Mouse (Mus musculus) kidney, embryonic 16.5 days (tissue): Measurements from ENCODE around the gene Cnga2. TPM values are rescaled to one million over a fixed set of nuclear protein-coding genes. Genes with fewer than 3 reads are reported as not detected.
"Not testable (repeated sequence)": the region's sequence is repeated elsewhere in the genome, so short reads cannot be mapped to it uniquely, and the experiment has no call there.

Experiments used
- ATAC-seq: fragments of 200-750 bp; cut with Nextera tagmentation; 2 replicates; pipeline ENCODE4 v1.8.0; 2017; ENCODE audit warnings: moderate TSS enrichment; ENCODE audit not compliant: low FRiP score, low TSS enrichment
- H3K27ac ChIP-seq: fragments of 300-500 bp; sonication (generic); 2 replicates; pipeline ENCODE4 v1.5.1; 2014; ENCODE audit warnings: low read length
- H3K27me3 ChIP-seq: fragments of 300-500 bp; sonication (generic); 2 replicates; pipeline ENCODE4 v1.6.1; 2014; ENCODE audit warnings: low read length, control low read depth, mixed read lengths; ENCODE audit not compliant: insufficient read depth
- H3K36me3 ChIP-seq: fragments of 300-500 bp; sonication (generic); 2 replicates; pipeline ENCODE4 v1.6.1; 2014; ENCODE audit warnings: low read length, control low read depth, mixed read lengths; ENCODE audit not compliant: insufficient read depth
- H3K4me1 ChIP-seq: fragments of 300-500 bp; sonication (generic); 2 replicates; pipeline ENCODE4 v1.6.1; 2014; ENCODE audit warnings: low read length, control low read depth, mixed read lengths; ENCODE audit not compliant: insufficient read depth
- H3K4me2 ChIP-seq: fragments of 300-500 bp; sonication (generic); replicated peaks from 2 replicates; pipeline ENCODE4 v1.6.1; 2014; ENCODE audit warnings: low read depth, low read length
- H3K4me3 ChIP-seq: fragments of 300-500 bp; sonication (generic); 2 replicates; pipeline ENCODE4 v1.5.1; 2014; ENCODE audit warnings: mild to moderate bottlenecking, low read length
- H3K9ac ChIP-seq: fragments of 300-500 bp; sonication (generic); replicated peaks from 2 replicates; pipeline ENCODE4 v1.6.1; 2014; ENCODE audit warnings: low read length
- H3K9me3 ChIP-seq: fragments of 300-500 bp; sonication (generic); 2 replicates; pipeline ENCODE4 v1.6.1; 2016; ENCODE audit warnings: low read length, control low read depth
- WGBS: fragments of 180-500 bp; shearing (Covaris S2); extraction: QIAGEN DNeasy Blood & Tissue Kit; methylation state at CpG from one replicate; pipeline ENCODE4 v1.1.7; 2014; 5-methylcytosine and 5-hydroxymethylcytosine counted together
- polyA plus RNA-seq: library from polyadenylated mRNA; unstranded; fragments of >200 nt; fragmentation: Nextera tagmentation; extraction: Ambion mirVana; gene quantifications from 2 replicates; pipeline ENCODE4 v1.2.1, GENCODE M21; 2015

The Cnga2 gene
- polyA plus RNA-seq, 1 experiment from 2014 or later = 0.06 TPM

DNA sequence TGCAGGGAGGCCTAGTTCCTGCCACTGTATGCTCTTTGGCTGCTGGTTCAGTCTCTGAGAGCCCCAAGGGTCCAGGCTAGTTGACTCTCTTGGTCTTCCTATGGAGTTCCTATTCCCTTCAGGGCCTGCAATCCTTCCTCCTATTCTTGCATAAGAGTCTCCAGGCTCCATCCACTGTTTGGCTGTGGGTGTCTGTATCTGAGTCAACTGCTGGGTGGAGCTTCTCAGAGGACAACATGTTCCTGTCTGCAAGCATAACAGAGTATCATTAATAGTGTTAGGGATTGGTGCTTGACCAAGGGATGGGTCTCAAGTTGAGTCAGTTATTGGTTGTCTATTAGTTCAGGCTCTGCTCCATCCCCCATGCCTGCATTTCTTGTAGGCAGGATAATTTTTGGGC, 14.0 kb upstream of the Cnga2 start:
- not testable (repeated sequence) for H3K9ac ChIP-seq, H3K27me3 ChIP-seq, H3K4me2 ChIP-seq, H3K36me3 ChIP-seq, ATAC-seq, H3K27ac ChIP-seq, H3K4me3 ChIP-seq, H3K4me1 ChIP-seq, H3K9me3 ChIP-seq

DNA sequence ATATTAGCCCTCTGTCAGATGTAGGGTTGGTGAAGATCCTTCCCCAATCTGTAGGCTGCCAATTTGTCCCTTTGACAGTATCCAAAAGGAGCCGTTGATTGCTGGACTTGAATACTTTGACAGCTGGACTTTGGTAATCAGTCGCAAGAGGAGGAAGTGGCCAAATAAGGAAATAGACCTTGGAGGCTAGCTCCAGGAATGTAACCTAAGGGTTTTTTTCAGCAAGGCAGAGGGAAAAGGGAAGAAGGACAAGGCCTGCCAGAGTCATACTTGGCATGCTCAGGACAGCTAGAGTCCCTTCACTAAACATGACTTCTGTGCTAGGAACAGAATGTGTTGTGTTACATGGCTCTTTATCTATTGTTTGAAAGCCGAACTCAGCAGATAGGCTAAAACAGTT, 11.2 kb upstream of the Cnga2 start:
- no peaks in the 10 kb centered on the region for H3K9me3 ChIP-seq
- H3K27ac ChIP-seq = no peak overlapping the region
- H3K27me3 ChIP-seq = no peaks in the 10 kb centered on the region; the same call in 1 of the 2 replicates
- H3K4me3 ChIP-seq = no peak overlapping the region
- no peaks in the 10 kb centered on the region for H3K4me1 ChIP-seq
- no peak for ATAC-seq
- 63% methylated on average over 3 of the region's 3 CpGs for WGBS
- no peak overlapping the region for H3K9ac ChIP-seq
- H3K36me3 ChIP-seq = no peaks in the 10 kb centered on the region
- no peak overlapping the region for H3K4me2 ChIP-seq

DNA sequence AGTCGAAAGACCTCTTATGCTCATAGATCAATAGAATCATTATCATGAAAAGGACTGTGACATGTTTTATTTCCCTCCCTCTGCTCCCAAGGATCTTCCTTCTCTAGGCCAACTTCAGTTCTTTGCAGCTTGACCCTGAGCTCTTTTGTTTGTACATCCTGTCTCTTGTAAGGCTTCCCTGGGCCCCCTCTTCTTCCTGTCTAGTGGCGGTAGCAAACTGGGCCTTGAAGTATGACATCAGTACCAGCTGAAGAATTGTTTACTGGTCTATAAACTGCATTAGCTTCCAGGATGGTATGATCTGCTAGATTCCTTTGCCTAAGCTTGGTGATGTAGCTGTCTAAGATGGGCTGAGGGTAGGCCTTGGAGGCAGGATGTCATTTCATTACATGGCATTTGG, 10.3 kb upstream of the Cnga2 start:
- Histone ChIP-seq H3K27ac (no peak overlapping the region), H3K36me3 (no peaks in the 10 kb centered on the region), H3K4me3 (no peak overlapping the region), H3K27me3 (no peaks in the 10 kb centered on the region; the same call in 1 of the 2 replicates), H3K9ac (no peak overlapping the region), H3K4me1 (no peaks in the 10 kb centered on the region), H3K4me2 (no peak overlapping the region), H3K9me3 (no peaks in the 10 kb centered on the region)
- 0 out of 2 replicates have a peak, but pooled peaks have one; percentile 15 for ATAC-seq
- 79% methylated on average over 2 of the region's 2 CpGs for WGBS

DNA sequence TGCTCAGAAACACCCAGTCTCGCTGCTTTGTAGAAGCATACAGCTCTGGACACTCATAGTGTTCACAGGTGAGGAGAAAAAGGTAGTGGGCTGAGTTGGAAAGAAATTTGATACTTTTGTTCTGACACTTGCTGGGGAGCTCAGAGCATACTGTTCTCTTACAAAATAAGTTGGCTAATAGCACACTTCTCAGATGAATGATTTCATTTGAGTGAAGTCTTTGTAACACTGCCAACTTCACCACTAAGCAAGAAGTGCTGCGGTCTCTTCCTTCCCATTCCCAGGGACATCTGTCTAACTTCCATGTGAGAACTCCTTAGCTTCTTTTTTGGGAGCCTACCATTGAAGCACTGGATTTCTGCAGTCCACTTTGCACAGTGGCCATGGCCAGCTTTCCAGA, 8.4 kb upstream of the Cnga2 start:
- 59% methylated on average over 2 of the region's 2 CpGs for WGBS
- ATAC-seq = no peak

DNA sequence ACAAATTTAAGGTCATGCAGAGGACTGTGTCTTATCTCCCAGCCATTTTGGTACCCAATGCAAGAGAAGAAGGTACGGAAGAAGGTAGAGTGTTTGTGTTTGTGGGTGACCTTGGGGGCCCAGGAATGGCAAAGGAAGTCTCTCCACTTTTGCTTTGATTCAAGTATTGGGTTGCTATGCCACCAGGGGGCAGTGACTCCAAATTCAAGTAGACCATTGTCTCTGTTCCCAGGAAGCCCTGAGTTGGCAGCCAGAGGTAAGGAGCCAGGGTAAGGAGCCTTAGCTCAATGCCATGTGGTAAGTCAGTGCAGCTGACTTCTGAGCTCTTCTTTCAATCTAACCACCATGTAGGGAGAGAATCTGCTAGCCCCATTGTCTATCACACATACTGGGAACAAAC, 7.9 kb upstream of the Cnga2 start:
- Histone ChIP-seq H3K9ac (no peak overlapping the region), H3K4me2 (no peak overlapping the region), H3K36me3 (no peaks in the 10 kb centered on the region), H3K27ac (no peak overlapping the region), H3K9me3 (no peaks in the 10 kb centered on the region), H3K27me3 (no peaks in the 10 kb centered on the region; the same call in 1 of the 2 replicates), H3K4me3 (no peak overlapping the region), H3K4me1 (no peaks in the 10 kb centered on the region)
- 88% methylated on average over 1 of the region's 1 CpGs for WGBS
- no peak for ATAC-seq

More for the DNA sequence above, 8.4 kb upstream of the Cnga2 start:
- H3K9me3 ChIP-seq = no peaks in the 10 kb centered on the region
- H3K4me2 ChIP-seq = no peak overlapping the region
- no peaks in the 10 kb centered on the region for H3K4me1 ChIP-seq
- no peaks in the 10 kb centered on the region for H3K36me3 ChIP-seq
- no peak overlapping the region for H3K27ac ChIP-seq
- no peaks in the 10 kb centered on the region; the same call in 1 of the 2 replicates for H3K27me3 ChIP-seq
- H3K9ac ChIP-seq = no peak overlapping the region
- no peak overlapping the region for H3K4me3 ChIP-seq

DNA sequence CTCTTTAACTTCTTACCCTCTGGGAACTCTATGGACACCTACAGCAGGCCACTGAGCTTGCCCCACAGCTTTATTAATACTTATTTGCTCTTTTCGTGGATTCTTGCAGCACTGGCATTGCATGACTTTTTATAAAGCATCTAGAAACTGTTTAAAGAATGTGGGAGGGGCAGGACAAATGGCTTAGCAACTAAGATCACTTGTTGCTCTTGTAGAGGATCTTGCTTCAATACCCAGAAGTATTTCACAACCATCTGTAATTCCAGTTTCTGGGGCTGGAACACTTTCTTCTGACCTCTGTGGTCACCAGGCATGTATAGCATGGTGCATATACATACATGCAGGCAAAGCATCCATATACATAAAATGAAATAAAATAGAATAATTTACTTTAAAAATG, 4.3 kb downstream of the Cnga2 start:
- no peaks in the 10 kb centered on the region for H3K9me3 ChIP-seq
- H3K9ac ChIP-seq = no peak overlapping the region
- H3K27me3 ChIP-seq = peaks cover 5% of the 10 kb centered on the region; the same call in 1 of the 2 replicates
- no peak overlapping the region for H3K4me3 ChIP-seq
- H3K4me1 ChIP-seq = no peaks in the 10 kb centered on the region
- no peak overlapping the region for H3K27ac ChIP-seq
- no peaks in the 10 kb centered on the region for H3K36me3 ChIP-seq
- WGBS = 59% methylated on average over 1 of the region's 1 CpGs
- no peak overlapping the region for H3K4me2 ChIP-seq
- no peak for ATAC-seq

DNA sequence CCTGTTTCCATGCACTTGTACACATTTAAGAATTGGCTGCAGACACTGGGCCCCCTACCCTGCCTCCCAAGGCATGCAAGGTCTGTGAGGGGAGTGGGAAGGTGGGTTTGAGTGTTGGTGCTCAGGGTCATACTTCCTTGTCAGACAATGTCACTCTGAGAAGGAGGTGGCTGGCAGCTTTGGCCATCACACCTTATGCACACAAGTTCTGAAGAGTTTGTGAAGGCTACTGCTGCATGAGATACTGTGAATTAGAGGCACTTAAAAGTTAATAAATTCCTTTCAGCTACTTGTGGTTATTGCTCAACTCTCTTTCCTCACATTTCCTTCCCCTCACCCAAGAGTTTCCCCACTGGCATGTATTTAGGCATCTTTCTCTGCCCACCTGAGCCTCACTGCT, 18.3 kb downstream of the Cnga2 start:
- H3K4me1 ChIP-seq = no peaks in the 10 kb centered on the region
- ATAC-seq = no peak
- H3K27ac ChIP-seq = no peak overlapping the region
- H3K36me3 ChIP-seq = no peaks in the 10 kb centered on the region
- H3K9me3 ChIP-seq = no peaks in the 10 kb centered on the region
- H3K4me2 ChIP-seq = no peak overlapping the region
- H3K9ac ChIP-seq = no peak overlapping the region
- H3K4me3 ChIP-seq = no peak overlapping the region
- H3K27me3 ChIP-seq = no peaks in the 10 kb centered on the region; the same call in 1 of the 2 replicates

DNA sequence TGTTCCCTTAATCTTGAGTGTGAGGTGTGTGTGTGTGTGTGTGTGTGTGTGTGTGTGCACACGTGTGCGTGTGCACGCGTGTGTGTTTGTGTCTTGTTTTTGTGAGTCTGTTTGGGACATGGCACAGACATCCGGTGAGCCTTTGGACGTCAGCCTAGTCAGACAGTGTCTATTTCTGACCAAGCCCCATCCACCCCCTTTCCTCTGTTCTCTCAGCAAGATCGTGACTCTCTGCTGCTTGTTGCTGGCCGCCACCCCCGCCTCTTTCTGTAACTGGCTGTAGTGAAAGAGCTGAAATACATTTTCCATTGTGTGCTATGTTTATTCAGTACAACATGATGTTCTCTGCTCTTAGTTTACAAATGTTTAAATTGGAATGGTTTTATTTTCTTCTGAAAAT, 20.6 kb downstream of the Cnga2 start:
- WGBS = 67% methylated on average over 9 of the region's 9 CpGs
- H3K4me1 ChIP-seq = no peaks in the 10 kb centered on the region
- H3K9ac ChIP-seq = no peak overlapping the region
- H3K4me3 ChIP-seq = no peak overlapping the region
- H3K4me2 ChIP-seq = no peak overlapping the region
- no peaks in the 10 kb centered on the region for H3K36me3 ChIP-seq
- no peaks in the 10 kb centered on the region for H3K27me3 ChIP-seq
- no peak overlapping the region for H3K27ac ChIP-seq
- no peaks in the 10 kb centered on the region for H3K9me3 ChIP-seq
- ATAC-seq = no peak

DNA sequence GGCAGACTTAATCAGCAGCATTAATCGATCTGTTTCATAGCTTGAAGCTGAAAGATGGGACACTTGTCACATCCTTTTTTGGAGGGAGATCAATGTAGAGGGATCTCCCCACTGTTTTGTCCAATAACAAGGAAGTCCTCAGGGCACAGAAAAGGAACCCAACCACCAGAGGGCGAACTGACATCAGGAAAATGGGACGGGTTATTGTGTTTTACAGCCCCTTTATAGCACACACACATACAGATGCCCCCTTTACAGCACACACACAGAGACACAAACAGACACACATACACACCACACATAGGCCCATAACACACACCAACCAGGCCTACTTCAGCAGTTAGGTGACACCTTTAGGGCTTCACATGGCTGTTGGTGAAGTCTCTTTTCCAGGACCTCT, 21.2 kb downstream of the Cnga2 start:
- Histone ChIP-seq H3K4me1 (no peaks in the 10 kb centered on the region), H3K27me3 (no peaks in the 10 kb centered on the region), H3K4me2 (no peak overlapping the region), H3K9ac (no peak overlapping the region), H3K9me3 (no peaks in the 10 kb centered on the region), H3K36me3 (no peaks in the 10 kb centered on the region), H3K27ac (no peak overlapping the region), H3K4me3 (no peak overlapping the region)
- 36% methylated on average over 3 of the region's 3 CpGs for WGBS
- ATAC-seq = no peak

DNA sequence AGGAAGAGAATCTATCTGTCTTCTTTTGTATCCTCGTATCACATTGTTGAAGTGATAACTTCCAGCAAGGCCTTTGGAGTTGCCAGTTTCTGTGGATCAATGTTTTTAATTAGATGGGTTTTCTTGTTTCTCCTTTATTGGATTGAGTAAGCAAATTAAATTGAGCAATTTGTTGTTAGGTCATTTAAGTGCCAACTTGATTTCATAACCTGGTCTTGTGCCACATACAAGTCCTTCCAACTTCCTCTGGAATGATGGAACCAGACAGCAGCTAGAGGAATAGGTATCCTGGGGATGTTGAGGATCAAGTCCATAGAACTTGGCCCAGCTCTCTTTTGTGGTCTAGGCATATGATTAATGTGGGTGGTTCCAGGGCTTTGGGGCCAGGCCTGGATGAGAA, 30.6 kb downstream of the Cnga2 start:
- no peak for ATAC-seq
- Histone ChIP-seq H3K4me1 (no peaks in the 10 kb centered on the region), H3K36me3 (no peaks in the 10 kb centered on the region), H3K4me2 (no peak overlapping the region), H3K4me3 (no peak overlapping the region), H3K9me3 (no peaks in the 10 kb centered on the region), H3K27ac (no peak overlapping the region), H3K9ac (no peak overlapping the region), H3K27me3 (no peaks in the 10 kb centered on the region)
- 94% methylated on average over 1 of the region's 1 CpGs for WGBS
